Mouse (Mus musculus) gonadal fat pad, adult 2 months (tissue): Measurements from ENCODE around the gene Prepl. TPM values are rescaled to one million over a fixed set of nuclear protein-coding genes. Genes with fewer than 3 reads are reported as not detected.

Experiments
- DNase-seq: peaks from one replicate; pipeline ENCODE4 v3.0.0-alpha.2; 2012; ENCODE audit warnings: low read depth
- polyA plus RNA-seq: library from polyadenylated mRNA; depleted of rRNA; stranded (reverse); fragments of >200 nt; gene quantifications from 2 replicates; pipeline ENCODE4 v1.2.3, GENCODE M21; 2012

Gene Prepl
- polyA plus RNA-seq, 1 experiment, result 16.4 TPM

- no peak for DNase-seq
Observed at GRCm38 (mm10) chr17:85070658-85071057, 19.4 kb downstream of the Prepl start.

GRCm38 (mm10) chr17:85067331-85067730 lies 22.7 kb downstream of the Prepl start:
- no peak for DNase-seq

- no peak for DNase-seq
Observed at GRCm38 (mm10) chr17:85063560-85063959, 26.5 kb downstream of the Prepl start.

GRCm38 (mm10) chr17:85059136-85059535 lies 30.9 kb downstream of the Prepl start:
- no peak for DNase-seq

GRCm38 (mm10) chr17:85058276-85058675 lies 31.8 kb downstream of the Prepl start:
- DNase-seq, result no peak

- no peak for DNase-seq
Observed at GRCm38 (mm10) chr17:85048379-85048778, 41.7 kb downstream of the Prepl start.

- DNase-seq, result no peak
Observed at GRCm38 (mm10) chr17:85045160-85045559, 44.9 kb downstream of the Prepl start.

- no peak for DNase-seq
Observed at GRCm38 (mm10) chr17:85044466-85044865, 45.6 kb downstream of the Prepl start.

- DNase-seq, result no peak
Observed at GRCm38 (mm10) chr17:85043404-85043816, 46.6 kb downstream of the Prepl start.

- DNase-seq, result no peak
Observed at GRCm38 (mm10) chr17:85042419-85042818, 47.6 kb downstream of the Prepl start.

- DNase-seq, result no peak
Observed at GRCm38 (mm10) chr17:85040913-85041312, 49.1 kb downstream of the Prepl start.

GRCm38 (mm10) chr17:85038761-85039160 lies 51.3 kb downstream of the Prepl start:
- DNase-seq, result no peak

- DNase-seq, result no peak
Observed at GRCm38 (mm10) chr17:85038311-85038710, 51.7 kb downstream of the Prepl start.

GRCm38 (mm10) chr17:85037855-85038254 lies 52.2 kb downstream of the Prepl start:
- no peak for DNase-seq

- no peak for DNase-seq
Observed at GRCm38 (mm10) chr17:85034068-85034467, 56.0 kb downstream of the Prepl start.

- no peak for DNase-seq
Observed at GRCm38 (mm10) chr17:85033087-85033486, 57.0 kb downstream of the Prepl start.

- no peak for DNase-seq
Observed at GRCm38 (mm10) chr17:85030651-85031050, 59.4 kb downstream of the Prepl start.

GRCm38 (mm10) chr17:85028797-85029196 lies 61.2 kb downstream of the Prepl start:
- DNase-seq, result no peak

- DNase-seq, result no peak
Observed at GRCm38 (mm10) chr17:85028093-85028739, 61.8 kb downstream of the Prepl start, which contains the start of gene Slc3a1. Gene Slc3a1, plus strand, starts transcription at chr17:85028376.

- no peak for DNase-seq
Observed at GRCm38 (mm10) chr17:85027247-85027646, 62.8 kb downstream of the Prepl start.

- no peak for DNase-seq
Observed at GRCm38 (mm10) chr17:85026436-85026835, 63.6 kb downstream of the Prepl start.

GRCm38 (mm10) chr17:85025151-85025550 lies 64.9 kb downstream of the Prepl start:
- DNase-seq, result no peak

GRCm38 (mm10) chr17:85024237-85024636 lies 65.8 kb downstream of the Prepl start:
- DNase-seq, result no peak
